Mouse (Mus musculus): ENCODE measurements around the gene Traf1. TPM values are rescaled to one million over a fixed set of nuclear protein-coding genes. Genes with fewer than 3 reads are reported as not detected.

The Traf1 gene
- total and polyA plus RNA-seq, 2 experiments from 2014 or later, result 1.4 to 3.0 TPM

GRCm38 (mm10) chr2:34964230-34964629 is 2.7 kb upstream of the Traf1 start:
- H3K27me3 ChIP-seq (ENCODE audit: insufficient read depth, low read length), result no peaks in the 10 kb centered on the region
- H3K4me2 ChIP-seq (ENCODE audit: low read depth, low read length, poor library complexity, severe bottlenecking), result no peak overlapping the region
- no peak overlapping the region for H3K9ac ChIP-seq (replicated peaks; ENCODE audit: low read length, poor library complexity, severe bottlenecking)
- H3K4me1 ChIP-seq (ENCODE audit: insufficient read depth, low read length), result no peaks in the 10 kb centered on the region
- H3K36me3 ChIP-seq (ENCODE audit: insufficient read depth, low read length), result no peaks in the 10 kb centered on the region
- TF ChIP-seq CTCF (IDR thresholded peaks at IDR 0.05), result no peak
- H3K27ac ChIP-seq (ENCODE audit: low read depth, low read length), result no peak overlapping the region
- DNase-seq (ENCODE audit: low spot score) (no peak), ATAC-seq (ENCODE audit: low FRiP score) (no peak)
- H3K9me3 ChIP-seq (ENCODE audit: low read length), result no peaks in the 10 kb centered on the region
- no peak overlapping the region for H3K4me3 ChIP-seq (ENCODE audit: low read depth, low read length)
- WGBS, result 89% methylated on average over 6 of the region's 6 CpGs

DNA sequence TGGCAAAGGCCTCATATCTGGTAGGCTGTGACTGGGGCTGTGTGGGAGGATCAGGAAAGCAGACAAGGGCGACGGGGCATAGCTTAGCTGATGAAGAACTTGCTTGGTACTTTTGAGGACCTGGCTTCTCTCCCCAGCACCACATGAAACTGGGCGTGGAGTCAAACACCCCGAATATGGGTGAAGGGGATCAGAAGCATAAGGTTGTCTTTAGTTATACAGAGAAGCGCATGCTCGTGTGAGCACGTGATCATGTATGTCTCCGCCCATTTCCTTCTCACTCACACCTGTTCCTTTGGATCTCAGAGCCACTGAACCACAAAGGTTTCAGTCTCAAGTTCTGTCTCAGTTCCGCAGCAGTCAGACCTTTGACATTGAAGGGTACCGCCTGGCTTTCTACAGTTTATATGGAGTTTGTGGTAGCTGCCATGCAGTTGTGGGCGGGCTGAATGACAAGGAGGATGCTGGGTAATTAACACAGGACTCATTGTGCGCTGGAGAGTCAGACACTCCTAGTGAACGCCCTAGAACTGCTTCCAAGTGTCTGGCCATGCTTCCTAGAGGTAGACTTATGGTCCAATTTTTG is 1.9 kb upstream of the Traf1 start:
- H3K9ac ChIP-seq (replicated peaks; ENCODE audit: low read length, poor library complexity, severe bottlenecking), result no peak overlapping the region
- DNase-seq (ENCODE audit: low spot score) (no peak), ATAC-seq (ENCODE audit: low FRiP score) (no peak)
- H3K4me2 ChIP-seq (ENCODE audit: low read depth, low read length, poor library complexity, severe bottlenecking), result no peak overlapping the region
- H3K4me3 ChIP-seq (ENCODE audit: low read depth, low read length), result no peak overlapping the region
- 84% methylated on average over 13 of the region's 13 CpGs for WGBS
- TF ChIP-seq CTCF (IDR thresholded peaks at IDR 0.05), result no peak
- H3K27me3 ChIP-seq (ENCODE audit: insufficient read depth, low read length), result no peaks in the 10 kb centered on the region
- H3K27ac ChIP-seq (ENCODE audit: low read depth, low read length), result no peak overlapping the region
- no peaks in the 10 kb centered on the region for H3K9me3 ChIP-seq (ENCODE audit: low read length)
- no peaks in the 10 kb centered on the region for H3K4me1 ChIP-seq (ENCODE audit: insufficient read depth, low read length)
- no peaks in the 10 kb centered on the region for H3K36me3 ChIP-seq (ENCODE audit: insufficient read depth, low read length)

DNA sequence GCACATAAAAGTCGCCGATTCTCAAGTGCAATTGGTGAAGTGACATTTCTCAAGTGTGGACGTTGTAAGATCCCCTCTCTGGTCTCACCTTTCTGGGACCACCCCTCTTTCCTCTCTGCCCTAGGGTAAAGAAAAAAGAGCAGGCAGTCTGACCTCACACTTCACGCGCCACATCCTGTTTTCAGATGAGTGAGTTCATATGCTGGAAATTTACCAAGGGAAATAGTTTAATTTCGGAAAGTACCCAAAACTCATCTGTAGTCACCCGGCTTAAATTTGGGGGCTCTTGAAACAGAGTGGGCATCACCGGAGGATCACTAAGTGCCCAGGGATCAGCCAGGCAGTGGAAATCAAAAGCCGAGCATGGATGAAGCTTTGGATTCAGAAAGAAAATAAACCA is 1.3 kb upstream of the Traf1 start:
- no peaks in the 10 kb centered on the region for H3K9me3 ChIP-seq (ENCODE audit: low read length)
- DNase-seq (ENCODE audit: low spot score), result no peak
- no peak overlapping the region for H3K4me3 ChIP-seq (ENCODE audit: low read depth, low read length)
- H3K27ac ChIP-seq (ENCODE audit: low read depth, low read length), result no peak overlapping the region
- 93% methylated on average over 9 of the region's 9 CpGs for WGBS
- no peaks in the 10 kb centered on the region for H3K36me3 ChIP-seq (ENCODE audit: insufficient read depth, low read length)
- TF ChIP-seq CTCF (IDR thresholded peaks at IDR 0.05), result no peak
- H3K4me2 ChIP-seq (ENCODE audit: low read depth, low read length, poor library complexity, severe bottlenecking), result no peak overlapping the region
- H3K4me1 ChIP-seq (ENCODE audit: insufficient read depth, low read length), result no peaks in the 10 kb centered on the region
- H3K9ac ChIP-seq (replicated peaks; ENCODE audit: low read length, poor library complexity, severe bottlenecking), result no peak overlapping the region
- no peak for ATAC-seq (ENCODE audit: low FRiP score)
- no peaks in the 10 kb centered on the region for H3K27me3 ChIP-seq (ENCODE audit: insufficient read depth, low read length)

DNA sequence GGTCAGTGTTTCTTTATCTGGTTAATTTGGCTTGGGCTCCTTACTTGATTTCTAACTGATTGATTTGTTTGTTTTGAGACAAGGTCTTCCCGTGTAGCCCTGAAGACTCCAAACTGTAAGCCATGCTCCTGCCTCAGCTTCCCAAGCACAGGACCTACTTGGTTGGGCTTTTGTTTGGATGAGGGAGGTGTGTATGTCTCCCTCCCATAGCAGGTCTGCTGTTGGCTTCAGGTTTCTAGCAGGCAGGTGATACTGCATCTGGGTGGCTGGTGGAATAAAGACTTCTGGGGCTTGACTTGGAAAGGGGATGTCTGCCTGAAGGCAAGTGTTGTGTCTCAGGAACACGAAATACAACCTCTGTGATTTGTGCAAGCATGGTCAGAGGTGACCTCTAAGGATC is 639 bp upstream of the Traf1 start:
- no peak for TF ChIP-seq CTCF (IDR thresholded peaks at IDR 0.05)
- Histone ChIP-seq H3K4me2 (ENCODE audit: low read depth, low read length, poor library complexity, severe bottlenecking) (no peak overlapping the region), H3K9ac (replicated peaks; ENCODE audit: low read length, poor library complexity, severe bottlenecking) (no peak overlapping the region), H3K4me1 (ENCODE audit: insufficient read depth, low read length) (no peaks in the 10 kb centered on the region), H3K36me3 (ENCODE audit: insufficient read depth, low read length) (no peaks in the 10 kb centered on the region), H3K4me3 (ENCODE audit: low read depth, low read length) (no peak overlapping the region), H3K27ac (ENCODE audit: low read depth, low read length) (no peak overlapping the region), H3K9me3 (ENCODE audit: low read length) (no peaks in the 10 kb centered on the region), H3K27me3 (ENCODE audit: insufficient read depth, low read length) (no peaks in the 10 kb centered on the region)
- no peak for ATAC-seq (ENCODE audit: low FRiP score)
- 79% methylated on average over 2 of the region's 2 CpGs for WGBS
- DNase-seq (ENCODE audit: low spot score), result no peak

DNA sequence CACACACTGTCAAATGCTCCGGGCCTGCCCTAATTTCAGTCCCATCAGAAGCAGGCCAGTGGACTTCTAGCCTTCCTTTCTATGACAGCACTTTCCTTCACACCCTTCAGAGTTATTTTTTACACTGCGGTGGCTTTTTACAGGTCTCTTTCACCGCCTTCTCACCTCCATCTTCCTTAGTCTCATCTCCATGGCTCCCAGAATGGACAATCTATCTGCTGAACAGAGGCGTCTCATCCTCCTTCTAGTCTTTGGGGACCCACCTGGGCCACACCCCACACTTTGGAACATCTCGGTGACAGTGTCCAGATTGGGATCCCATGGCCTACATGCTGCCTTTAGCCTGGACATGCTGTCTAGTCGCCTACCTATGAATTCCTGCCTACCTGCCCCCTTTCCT is 606 bp downstream of the Traf1 start:
- no peak for ATAC-seq (ENCODE audit: low FRiP score)

GRCm38 (mm10) chr2:34960466-34960865 is 1.1 kb downstream of the Traf1 start:
- Histone ChIP-seq H3K4me1 (ENCODE audit: insufficient read depth, low read length) (no peaks in the 10 kb centered on the region), H3K4me3 (ENCODE audit: low read depth, low read length) (no peak overlapping the region), H3K9me3 (ENCODE audit: low read length) (no peaks in the 10 kb centered on the region), H3K27ac (ENCODE audit: low read depth, low read length) (no peak overlapping the region), H3K9ac (replicated peaks; ENCODE audit: low read length, poor library complexity, severe bottlenecking) (no peak overlapping the region), H3K4me2 (ENCODE audit: low read depth, low read length, poor library complexity, severe bottlenecking) (no peak overlapping the region), H3K27me3 (ENCODE audit: insufficient read depth, low read length) (no peaks in the 10 kb centered on the region), H3K36me3 (ENCODE audit: insufficient read depth, low read length) (no peaks in the 10 kb centered on the region)
- WGBS, result 78% methylated on average over 5 of the region's 5 CpGs
- DNase-seq (ENCODE audit: low spot score) (no peak), ATAC-seq (ENCODE audit: low FRiP score) (no peak)
- TF ChIP-seq CTCF (IDR thresholded peaks at IDR 0.05), result no peak

More for the DNA sequence above, 606 bp downstream of the Traf1 start:
- Histone ChIP-seq H3K9me3 (ENCODE audit: low read length) (no peaks in the 10 kb centered on the region), H3K4me1 (ENCODE audit: insufficient read depth, low read length) (no peaks in the 10 kb centered on the region), H3K27me3 (ENCODE audit: insufficient read depth, low read length) (no peaks in the 10 kb centered on the region), H3K4me2 (ENCODE audit: low read depth, low read length, poor library complexity, severe bottlenecking) (peak overlapping the region; percentile 45), H3K36me3 (ENCODE audit: insufficient read depth, low read length) (no peaks in the 10 kb centered on the region), H3K27ac (ENCODE audit: low read depth, low read length) (no peak overlapping the region), H3K4me3 (ENCODE audit: low read depth, low read length) (peak overlapping the region; percentile 20; the same call in 1 of the 2 replicates), H3K9ac (replicated peaks; ENCODE audit: low read length, poor library complexity, severe bottlenecking) (0 out of 2 replicates have a peak overlapping the region, but pooled peaks have one; percentile 33)
- WGBS, result 76% methylated on average over 6 of the region's 6 CpGs
- no peak for DNase-seq (ENCODE audit: low spot score)
- no peak for TF ChIP-seq CTCF (IDR thresholded peaks at IDR 0.05)

Measured in midbrain, postnatal 0 days (tissue).